Mouse (Mus musculus): ENCODE results near the gene Olfr1475.
"Not testable (repeated sequence)": the region's sequence is repeated elsewhere in the genome, so short reads cannot be mapped to it uniquely, and the experiment has no call there.

DNA sequence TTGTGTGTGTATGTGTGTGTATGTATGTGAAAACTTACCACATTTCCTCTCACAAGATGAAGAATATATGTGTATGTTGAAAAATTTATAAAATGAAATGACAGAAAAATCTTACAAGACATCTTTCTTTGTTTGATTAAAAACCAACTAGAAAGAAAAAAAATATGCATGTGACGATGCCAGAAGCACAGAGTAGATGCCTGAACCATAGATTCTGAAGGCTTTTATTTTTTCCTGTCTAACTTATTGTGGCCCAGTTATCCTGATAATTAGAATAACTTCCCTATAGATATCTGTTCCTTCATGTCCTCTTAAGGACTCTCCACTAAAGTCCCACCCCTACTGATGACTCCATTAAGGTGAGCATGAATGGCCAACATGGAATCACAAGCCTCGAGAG is 36.9 kb downstream of the Olfr1475 start, which contains the start of gene Olfr1471:
- TF ChIP-seq CTCF (conservative IDR thresholded peaks at IDR 0.05; ENCODE audit: low read length); POU5F1 (IDR thresholded peaks at IDR 0.05; ENCODE audit: borderline replicate concordance, low read length); NANOG (IDR thresholded peaks at IDR 0.05; ENCODE audit: borderline replicate concordance, low read length): not testable (repeated sequence)

All from E14TG2a.4 (cell line).